Mouse (Mus musculus) E14TG2a.4 (cell line): ENCODE results near the gene Senp7.

Experiments used
- CTCF ChIP-seq: conservative IDR thresholded peaks from 2 replicates; pipeline ENCODE4 v1.5.1; 2014; ENCODE audit warnings: low read length
- NANOG ChIP-seq: IDR thresholded peaks from 2 replicates; pipeline ENCODE4 v1.6.1; 2014; ENCODE audit warnings: borderline replicate concordance, low read length, mixed read lengths
- POU5F1 ChIP-seq: IDR thresholded peaks from 2 replicates; pipeline ENCODE4 v1.6.1; 2014; ENCODE audit warnings: low read length, borderline replicate concordance

DNA sequence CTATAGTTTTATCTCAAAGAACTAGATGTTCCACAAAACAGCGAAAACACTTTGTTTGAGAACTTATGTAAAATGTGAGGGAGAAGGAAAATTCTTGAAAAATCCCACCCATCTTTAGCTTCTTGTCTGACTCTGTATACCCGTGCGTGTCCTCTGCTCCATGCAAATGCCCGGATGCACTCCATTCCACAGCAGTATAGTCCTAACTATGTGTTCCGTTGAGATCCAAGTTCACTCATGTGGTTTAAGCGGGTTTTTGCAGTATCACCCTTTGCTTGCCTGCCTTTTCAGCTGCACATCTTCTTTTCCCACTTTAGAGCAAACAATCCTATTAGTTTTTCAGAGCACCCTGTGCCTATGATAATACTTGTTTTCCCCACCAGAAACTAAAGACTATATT lies 11.6 kb upstream of the Senp7 start:
- TF ChIP-seq CTCF (no peak), NANOG (no peak), POU5F1 (no peak)
